Mouse (Mus musculus) frontal cortex, adult 2 months (tissue): ENCODE measurements around the gene Uxs1. TPM values are rescaled to one million over a fixed set of nuclear protein-coding genes. Genes with fewer than 3 reads are reported as not detected.

ENCODE experiments used
- DNase-seq, 2 experiments: peaks; one replicate each; pipeline ENCODE4 v3.0.0; 2022; ENCODE audit warnings: low spot score in 1 of 2; ENCODE audit errors: extremely low spot score in 1 of 2
- polyA plus RNA-seq: library from polyadenylated mRNA; depleted of rRNA; stranded (reverse); fragments of >200 nt; gene quantifications from 2 replicates; pipeline ENCODE4 v1.2.3, GENCODE M21; 2012; rRNA removed

Gene Uxs1
- polyA plus RNA-seq, 1 experiment = 57.4 TPM

DNA sequence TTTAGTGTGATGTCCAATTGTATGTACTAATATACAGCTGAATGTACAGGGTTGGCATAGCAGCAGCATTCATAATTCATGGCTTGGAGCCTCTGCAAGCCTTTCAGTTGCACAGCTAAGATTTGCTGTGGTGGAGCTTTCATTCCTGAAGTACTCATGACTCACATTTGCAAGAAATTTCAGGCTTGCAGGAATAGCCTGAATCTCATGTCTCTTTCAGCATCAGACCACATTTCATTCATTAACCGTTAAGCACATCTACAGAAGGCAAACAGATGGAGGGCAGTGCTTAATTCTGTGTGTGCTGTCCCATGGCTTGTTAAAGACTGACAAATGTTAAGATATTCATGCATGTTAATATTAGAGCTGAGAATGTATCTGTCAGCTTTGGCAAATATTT lies 94.9 kb downstream of the Uxs1 start:
- DNase-seq = peak in 1 of 2 experiments; percentile 38

DNA sequence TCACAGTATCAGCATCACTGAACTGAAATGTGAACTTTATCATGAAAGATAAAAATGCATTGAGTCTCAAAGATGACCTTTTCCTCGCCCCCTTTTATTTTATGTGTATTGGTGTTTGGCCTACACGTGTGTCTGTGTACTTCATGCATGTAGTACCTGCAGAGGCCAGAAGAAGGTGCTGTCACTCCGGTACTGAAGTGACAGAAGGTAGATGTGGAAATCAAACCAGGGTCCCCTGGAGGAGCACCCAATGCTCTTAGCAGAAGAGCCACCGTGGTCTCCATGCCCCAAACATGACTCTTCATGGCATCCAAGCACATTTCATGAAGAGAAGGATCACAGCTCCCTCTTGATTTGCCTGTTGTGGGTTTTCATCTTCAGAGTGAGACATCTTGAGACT lies 95.5 kb downstream of the Uxs1 start:
- DNase-seq = no peak

DNA sequence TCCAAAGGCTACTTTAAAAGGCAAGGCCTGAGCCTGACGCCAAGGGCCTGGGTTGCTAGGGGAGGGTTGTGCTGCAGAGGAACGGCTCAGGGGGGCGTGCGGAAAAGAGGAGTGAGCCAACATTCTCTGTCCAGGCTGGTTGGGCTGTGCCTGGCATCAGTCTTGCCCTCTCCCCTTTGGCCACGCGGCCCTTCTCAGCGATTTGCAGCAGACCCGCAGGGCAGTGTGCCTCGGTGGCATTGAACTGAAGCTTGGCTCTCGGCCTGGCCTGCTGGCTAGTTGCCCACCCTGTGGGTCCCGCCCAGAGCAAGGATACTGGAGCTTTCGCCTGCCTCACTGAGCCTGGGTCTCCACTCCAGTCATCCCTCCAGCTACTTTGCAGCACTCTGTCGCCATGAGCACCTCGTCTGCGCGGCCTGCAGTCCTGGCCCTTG lies 97.1 kb downstream of the Uxs1 start, which contains the start of gene 1500015O10Rik:
1500015O10Rik (plus strand) TSS at position 112 of the 434 bp plus-strand sequence.
- peak; percentile 38 to 66 for DNase-seq

DNA sequence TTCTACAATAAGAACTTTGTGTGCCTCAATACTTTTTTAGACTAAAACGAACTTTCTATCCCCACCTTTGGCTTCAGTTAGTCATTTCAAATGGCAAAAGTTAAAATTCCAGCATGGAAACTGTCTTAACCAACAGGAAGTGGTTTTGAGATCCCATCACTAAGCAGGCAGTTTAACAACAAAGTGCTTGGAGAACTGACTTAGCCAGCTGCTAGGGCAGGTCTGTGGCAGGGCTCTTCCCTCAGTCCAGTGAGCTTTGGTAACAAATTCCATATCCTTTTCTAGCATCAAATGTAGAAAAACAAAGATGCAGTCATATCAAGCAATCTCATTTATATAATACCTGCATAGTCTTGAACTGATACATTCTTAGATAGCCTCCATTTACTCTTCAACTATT lies 105.1 kb downstream of the Uxs1 start:
- no peak for DNase-seq

DNA sequence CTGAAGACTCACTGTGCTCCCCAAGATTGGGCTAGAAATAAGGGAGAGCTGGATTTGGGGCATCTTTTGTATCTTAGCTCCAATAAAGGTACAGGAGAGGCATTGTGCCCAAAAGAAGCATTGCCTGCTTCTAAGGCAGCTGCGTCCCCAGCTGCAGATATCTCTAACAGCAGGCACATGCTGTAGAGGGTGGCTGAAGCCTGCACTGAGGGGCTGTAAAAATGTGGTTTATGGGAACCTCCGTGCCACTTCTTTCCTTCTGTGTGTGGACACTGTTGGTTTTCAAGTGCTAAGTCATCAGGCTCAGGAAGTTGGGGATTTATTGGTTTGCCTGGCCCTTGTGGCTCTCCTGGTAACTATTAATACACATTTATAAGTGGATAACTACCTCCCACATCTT lies 108.8 kb downstream of the Uxs1 start:
- no peak for DNase-seq

DNA sequence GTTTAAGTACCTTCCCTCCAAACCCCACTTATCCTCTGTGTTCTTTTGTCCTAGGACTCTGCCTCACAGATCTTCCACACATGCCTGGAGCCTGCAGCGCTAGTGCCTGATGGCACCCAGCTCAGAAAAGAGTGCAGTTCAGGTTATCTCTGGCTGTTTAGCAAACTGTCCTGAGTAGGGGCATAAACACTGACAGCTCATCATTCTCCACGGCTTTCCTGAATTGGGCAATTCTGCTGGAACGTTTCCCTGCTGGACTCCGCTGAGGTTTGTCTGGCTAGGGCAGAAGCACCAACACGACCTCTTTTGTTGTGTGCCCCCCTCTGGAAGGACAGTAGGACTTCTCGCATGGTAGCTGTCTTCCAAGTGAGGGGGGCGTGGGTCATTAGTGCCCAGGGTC lies 109.6 kb downstream of the Uxs1 start:
- no peak for DNase-seq

DNA sequence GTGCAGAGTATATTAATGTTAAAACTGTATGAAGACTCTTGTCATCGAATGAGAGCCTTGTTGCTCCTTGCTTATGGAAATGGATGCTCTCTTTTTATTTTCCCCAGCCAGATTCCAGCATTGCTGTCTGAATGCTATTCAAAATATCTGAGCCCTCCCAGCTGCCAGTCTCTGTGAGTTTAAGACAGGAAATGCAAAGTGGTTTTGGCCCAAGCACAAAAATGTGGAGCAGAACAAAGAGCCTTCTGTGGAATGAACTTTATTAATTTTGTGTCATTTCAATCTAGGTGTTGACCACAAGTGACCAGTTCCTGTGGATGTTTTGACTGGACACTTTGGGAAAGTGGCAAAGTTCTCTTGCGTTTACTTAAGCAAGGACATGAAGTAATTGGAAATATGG lies 112.8 kb downstream of the Uxs1 start:
- no peak for DNase-seq

DNA sequence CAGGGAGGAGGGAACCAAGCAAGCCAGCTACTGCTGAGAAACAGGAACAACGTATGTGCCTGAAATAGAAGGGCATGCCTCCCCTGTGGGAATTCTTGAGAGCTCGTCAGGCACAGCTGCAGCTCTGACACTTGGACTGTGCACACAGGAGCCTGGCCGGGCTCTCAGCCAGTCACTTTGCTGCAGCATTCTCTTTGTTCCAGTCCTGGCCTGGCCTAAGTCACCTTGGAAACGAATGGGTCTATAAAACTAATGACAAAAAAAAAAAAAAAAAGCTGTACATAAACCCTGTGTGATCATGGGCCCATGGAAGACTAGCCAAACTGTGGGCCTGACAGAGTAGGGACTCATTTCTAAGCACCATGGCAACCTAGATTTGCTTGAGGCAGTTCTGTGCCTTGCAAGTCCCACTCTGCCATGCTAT lies 129.0 kb downstream of the Uxs1 start:
- peak in 1 of 2 experiments; percentile 35 for DNase-seq

Other genes with a start within 250 kb of the Uxs1 start
- gene 1500015O10Rik, start 97.2 kb downstream of the Uxs1 start, polyA plus RNA-seq = 2.2 and 3.0 TPM in 2 replicates
- gene Tpp2, start 105.8 kb upstream of the Uxs1 start, polyA plus RNA-seq = 25.7 and 27.9 TPM in 2 replicates
- 0.02 and 0.12 TPM in 2 replicates for gene Mettl21c, start 192.2 kb upstream of the Uxs1 start, polyA plus RNA-seq
- gene Gm8251, start 234.1 kb upstream of the Uxs1 start, polyA plus RNA-seq = 0.02 TPM in 1 of 2 replicates, not detected in the other